Mouse (Mus musculus) urinary bladder, adult 2 months (tissue): Measurements from ENCODE around the gene Gm11168. TPM values are rescaled to one million over a fixed set of nuclear protein-coding genes. Genes with fewer than 3 reads are reported as not detected.
"Not testable (repeated sequence)": the region's sequence is repeated elsewhere in the genome, so short reads cannot be mapped to it uniquely, and the experiment has no call there.

Experiments
- DNase-seq: peaks from one replicate; pipeline ENCODE4 v3.0.0; 2022; ENCODE audit warnings: low spot score
- polyA plus RNA-seq: library from polyadenylated mRNA; depleted of rRNA; stranded (reverse); fragments of >200 nt; gene quantifications from 2 replicates; pipeline ENCODE4 v1.2.3, GENCODE M21; 2012; rRNA removed

Gm11168 gene
- polyA plus RNA-seq = not detected in 2 replicates

GRCm38 (mm10) chr9:3002794-3003396, at the start of gene Gm11168:
Gene Gm11168 (plus strand): TSS chr9:3003346.
- not testable (repeated sequence) for DNase-seq

DNA sequence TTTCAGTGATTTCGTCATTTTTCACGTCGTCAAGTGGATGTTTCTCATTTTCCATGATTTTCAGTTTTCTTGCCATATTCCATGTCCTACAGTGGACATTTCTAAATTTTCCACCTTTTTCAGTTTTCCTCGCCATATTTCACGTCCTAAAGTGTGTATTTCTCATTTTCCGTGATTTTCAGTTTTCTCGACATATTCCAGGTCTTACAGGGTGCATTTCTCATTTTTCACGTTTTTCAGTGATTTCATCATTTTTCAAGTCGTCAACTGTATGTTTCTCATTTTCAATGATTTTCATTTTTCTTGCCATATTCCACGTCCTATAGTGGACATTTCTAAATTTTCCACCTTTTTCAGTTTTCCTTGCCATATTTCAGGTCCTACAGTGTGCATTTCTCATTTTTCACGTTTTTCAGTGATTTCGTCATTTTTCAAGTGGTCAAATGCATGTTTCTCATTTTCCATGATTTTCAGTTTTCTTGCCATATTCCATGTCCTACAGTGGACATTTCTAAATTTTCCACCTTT, 2.6 kb upstream of the Gm11168 start, which contains the start of gene Gm10722:
TSS of gene Gm10722 (plus strand) at position 478 of the 528 bp plus-strand sequence.
- not testable (repeated sequence) for DNase-seq

DNA sequence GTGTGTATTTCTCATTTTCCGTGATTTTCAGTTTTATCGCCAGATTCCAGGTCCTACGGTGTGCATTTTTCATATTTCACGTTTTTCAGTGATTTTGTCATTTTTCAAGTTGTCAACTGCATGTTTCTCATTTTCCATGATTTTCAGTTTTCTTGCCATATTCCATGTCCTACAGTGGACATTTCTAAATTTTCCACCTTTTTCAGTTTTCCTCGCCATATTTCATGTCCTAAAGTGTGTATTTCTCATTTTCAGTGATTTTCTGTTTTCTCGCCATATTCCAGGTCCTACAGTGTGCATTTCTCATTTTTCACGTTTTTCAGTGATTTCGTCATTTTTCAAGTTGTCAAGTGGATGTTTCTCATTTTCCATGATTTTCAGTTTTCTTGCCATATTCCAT, 2.1 kb upstream of the Gm11168 start:
- not testable (repeated sequence) for DNase-seq

- DNase-seq = not testable (repeated sequence)
Observed at GRCm38 (mm10) chr9:3001948-3002659, 1.0 kb upstream of the Gm11168 start.

GRCm38 (mm10) chr9:3006179-3006578, 3.0 kb downstream of the Gm11168 start:
- DNase-seq = not testable (repeated sequence)

GRCm38 (mm10) chr9:3006636-3007035, 3.5 kb downstream of the Gm11168 start:
- DNase-seq = peak; percentile 24

DNA sequence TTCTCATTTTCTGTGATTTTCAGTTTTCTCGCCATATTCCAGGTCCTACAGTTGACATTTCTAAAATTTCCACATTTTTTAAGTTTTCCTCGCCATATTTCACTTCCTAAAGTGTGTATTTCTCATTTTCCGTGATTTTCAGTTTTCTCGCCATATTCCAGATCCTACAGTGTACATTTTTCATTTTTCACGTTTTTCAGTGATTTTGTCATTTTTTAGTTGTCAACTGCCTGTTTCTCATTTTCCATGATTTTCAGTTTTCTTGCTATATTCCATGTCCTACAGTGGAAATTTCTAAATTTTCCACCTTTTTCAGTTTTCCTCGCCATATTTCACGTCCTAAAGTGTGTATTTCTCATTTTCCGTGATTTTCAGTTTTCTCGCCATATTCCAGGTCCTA, 4.1 kb downstream of the Gm11168 start:
- not testable (repeated sequence) for DNase-seq

DNA sequence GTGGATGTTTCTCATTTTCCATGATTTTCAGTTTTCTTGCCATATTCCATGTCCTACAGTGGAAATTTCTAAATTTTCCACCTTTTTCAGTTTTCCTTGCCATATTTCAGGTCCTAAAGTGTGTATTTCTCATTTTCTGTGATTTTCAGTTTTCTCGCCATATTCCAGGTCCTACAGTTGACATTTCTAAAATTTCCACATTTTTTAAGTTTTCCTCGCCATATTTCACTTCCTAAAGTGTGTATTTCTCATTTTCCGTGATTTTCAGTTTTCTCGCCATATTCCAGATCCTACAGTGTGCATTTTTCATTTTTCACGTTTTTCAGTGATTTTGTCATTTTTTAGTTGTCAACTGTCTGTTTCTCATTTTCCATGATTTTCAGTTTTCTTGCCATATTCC, 6.2 kb downstream of the Gm11168 start:
- not testable (repeated sequence) for DNase-seq

GRCm38 (mm10) chr9:3012054-3012621, 9.0 kb downstream of the Gm11168 start:
- DNase-seq = not testable (repeated sequence)

GRCm38 (mm10) chr9:3012733-3013279, 9.7 kb downstream of the Gm11168 start, which contains the start of gene Gm10721:
Gene Gm10721 (plus strand): TSS chr9:3013140.
- not testable (repeated sequence) for DNase-seq

DNA sequence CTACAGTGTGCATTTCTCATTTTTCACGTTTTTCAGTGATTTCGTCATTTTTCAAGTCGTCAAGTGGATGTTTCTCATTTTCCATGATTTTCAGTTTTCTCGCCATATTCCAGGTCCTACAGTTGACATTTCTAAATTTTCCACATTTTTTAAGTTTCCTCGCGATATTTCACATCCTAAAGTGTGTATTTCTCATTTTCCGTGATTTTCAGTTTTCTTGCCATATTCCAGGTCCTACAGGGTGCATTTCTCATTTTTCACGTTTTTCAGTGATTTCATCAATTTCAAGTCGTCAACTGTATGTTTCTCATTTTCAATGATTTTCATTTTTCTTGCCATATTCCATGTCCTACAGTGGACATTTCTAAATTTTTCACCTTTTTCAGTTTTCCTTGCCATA, 12.2 kb downstream of the Gm11168 start, which contains the start of gene Gm10720:
TSS of gene Gm10720 (plus strand) at position 301 of the 400 bp plus-strand sequence.
- DNase-seq = not testable (repeated sequence)

GRCm38 (mm10) chr9:3015896-3016295, 12.8 kb downstream of the Gm11168 start:
- DNase-seq = not testable (repeated sequence)

DNA sequence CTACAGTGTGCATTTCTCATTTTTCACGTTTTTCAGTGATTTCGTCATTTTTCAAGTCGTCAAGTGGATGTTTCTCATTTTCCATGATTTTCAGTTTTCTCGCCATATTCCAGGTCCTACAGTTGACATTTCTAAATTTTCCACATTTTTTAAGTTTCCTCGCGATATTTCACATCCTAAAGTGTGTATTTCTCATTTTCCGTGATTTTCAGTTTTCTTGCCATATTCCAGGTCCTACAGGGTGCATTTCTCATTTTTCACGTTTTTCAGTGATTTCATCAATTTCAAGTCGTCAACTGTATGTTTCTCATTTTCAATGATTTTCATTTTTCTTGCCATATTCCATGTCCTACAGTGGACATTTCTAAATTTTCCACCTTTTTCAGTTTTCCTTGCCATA, 14.0 kb downstream of the Gm11168 start, which contains the start of gene Gm10719:
TSS of gene Gm10719 (plus strand) at position 301 of the 400 bp plus-strand sequence.
- not testable (repeated sequence) for DNase-seq

DNA sequence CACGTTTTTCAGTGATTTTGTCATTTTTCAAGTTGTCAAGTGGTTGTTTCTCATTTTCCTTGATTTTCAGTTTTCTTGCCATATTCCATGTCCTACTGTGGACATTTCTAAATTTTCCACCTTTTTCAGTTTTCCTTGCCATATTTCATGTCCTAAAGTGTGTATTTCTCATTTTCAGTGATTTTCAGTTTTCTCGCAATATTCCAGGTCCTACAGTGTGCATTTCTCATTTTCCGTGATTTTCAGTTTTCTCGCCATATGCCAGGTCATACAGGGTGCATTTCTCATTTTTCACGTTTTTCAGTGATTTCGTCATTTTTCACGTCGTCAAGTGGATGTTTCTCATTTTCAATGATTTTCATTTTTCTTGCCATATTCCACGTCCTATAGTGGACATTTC, 15.8 kb downstream of the Gm11168 start:
- DNase-seq = not testable (repeated sequence)

DNA sequence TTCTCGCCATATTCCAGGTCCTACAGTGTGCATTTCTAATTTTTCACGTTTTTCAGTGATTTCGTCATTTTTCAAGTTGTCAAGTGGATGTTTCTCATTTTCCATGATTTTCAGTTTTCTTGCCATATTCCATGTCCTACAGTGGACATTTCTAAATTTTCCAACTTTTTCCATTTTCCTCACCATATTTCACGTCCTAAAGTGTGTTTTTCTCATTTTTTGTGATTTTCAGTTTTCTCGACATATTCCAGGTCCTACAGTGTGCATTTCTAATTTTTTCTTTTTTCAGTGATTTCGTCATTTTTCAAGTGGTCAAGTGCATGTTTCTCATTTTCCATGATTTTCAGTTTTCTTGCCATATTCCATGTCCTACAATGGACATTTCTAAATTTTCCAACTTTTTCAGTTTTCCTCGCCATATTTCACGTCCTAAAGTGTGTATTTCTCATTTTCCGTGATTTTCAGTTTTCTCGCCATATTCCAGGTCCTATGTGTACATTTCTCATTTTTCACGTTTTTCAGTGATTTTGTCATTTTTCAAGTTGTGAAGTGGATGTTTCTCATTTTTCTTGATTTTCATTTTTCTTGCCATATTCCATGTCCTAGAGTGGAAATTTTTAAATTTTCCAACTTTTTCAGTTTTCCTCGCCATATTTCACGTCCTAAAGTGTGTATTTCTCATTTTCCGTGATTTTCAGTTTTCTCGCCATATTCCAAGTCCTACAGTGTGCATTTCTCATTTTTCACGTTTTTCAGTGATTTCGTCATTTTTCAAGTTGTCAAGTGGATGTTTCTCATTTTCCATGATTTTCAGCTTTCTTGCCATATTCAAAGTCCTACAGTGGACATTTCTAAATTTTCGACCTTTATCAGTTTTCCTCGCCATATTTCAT, 16.9 kb downstream of the Gm11168 start:
- not testable (repeated sequence) for DNase-seq

DNA sequence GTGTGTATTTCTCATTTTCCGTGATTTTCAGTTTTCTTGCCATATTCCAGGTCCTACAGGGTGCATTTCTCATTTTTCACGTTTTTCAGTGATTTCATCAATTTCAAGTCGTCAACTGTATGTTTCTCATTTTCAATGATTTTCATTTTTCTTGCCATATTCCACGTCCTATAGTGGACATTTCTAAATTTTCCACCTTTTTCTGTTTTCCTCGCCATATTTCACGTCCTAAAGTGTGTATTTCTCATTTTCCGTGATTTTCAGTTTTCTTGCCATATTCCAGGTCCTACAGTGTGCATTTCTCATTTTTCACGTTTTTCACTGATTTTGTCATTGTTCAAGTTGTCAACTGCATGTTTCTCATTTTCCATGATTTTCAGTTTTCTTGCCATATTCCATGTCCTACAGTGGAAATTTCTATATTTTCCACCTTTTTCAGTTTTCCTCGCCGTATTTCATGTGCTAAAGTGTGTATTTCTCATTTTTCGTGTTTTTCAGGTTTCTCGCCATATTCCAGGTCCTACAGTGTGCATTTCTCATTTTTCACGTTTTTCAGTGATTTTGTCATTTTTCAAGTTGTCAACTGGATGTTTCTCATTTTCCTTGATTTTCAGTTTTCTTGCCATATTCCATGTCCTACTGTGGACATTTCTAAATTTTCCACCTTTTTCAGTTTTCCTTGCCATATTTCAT, 19.3 kb downstream of the Gm11168 start:
- DNase-seq = not testable (repeated sequence)

GRCm38 (mm10) chr9:3023312-3023984, 20.3 kb downstream of the Gm11168 start, which contains the start of gene Gm10718:
Gene Gm10718 (plus strand): TSS chr9:3023547.
- not testable (repeated sequence) for DNase-seq

GRCm38 (mm10) chr9:3023985-3024648, 21.0 kb downstream of the Gm11168 start:
- not testable (repeated sequence) for DNase-seq

- not testable (repeated sequence) for DNase-seq
Observed at GRCm38 (mm10) chr9:3024912-3025467, 21.8 kb downstream of the Gm11168 start, which contains the start of gene Gm10717. Gene Gm10717 (plus strand): TSS chr9:3025417.
